Mouse (Mus musculus) CH12.LX (cell line): ENCODE results near the gene Ptch2.

ENCODE experiments used
- CHD2 ChIP-seq: IDR thresholded peaks from 2 replicates; pipeline ENCODE4 v1.6.1; 2011; ENCODE audit warnings: low read length, improper control_type of control experiment
- CTCF ChIP-seq, 2 experiments: IDR thresholded peaks in 1 of 2; conservative IDR thresholded peaks in 1 of 2; 2 replicates each; pipeline ENCODE4 v1.5.1; 2011 to 2012; ENCODE audit warnings: low read depth in 2 of 2, low read length in 2 of 2, improper control_type of control experiment in 1 of 2, inconsistent platforms in 1 of 2, mild to moderate bottlenecking in 1 of 2, moderate library complexity in 1 of 2
- EP300 ChIP-seq: IDR thresholded peaks from 2 replicates; pipeline ENCODE4 v1.6.1; 2011; ENCODE audit warnings: low read length, improper control_type of control experiment
- IRF4 ChIP-seq: IDR thresholded peaks from 2 replicates; pipeline ENCODE4 v1.6.1; 2014; ENCODE audit warnings: low read depth, mild to moderate bottlenecking, inconsistent platforms, low read length, improper control_type of control experiment
- MEF2A ChIP-seq: IDR thresholded peaks from 2 replicates; pipeline ENCODE4 v1.6.1; 2014; ENCODE audit warnings: low read depth, mild to moderate bottlenecking, inconsistent platforms, low read length, improper control_type of control experiment, borderline replicate concordance
- NRF1 ChIP-seq: IDR thresholded peaks from 2 replicates; pipeline ENCODE4 v1.6.1; 2014; ENCODE audit warnings: low read depth, mild to moderate bottlenecking, inconsistent platforms, low read length, improper control_type of control experiment, moderate library complexity
- POLR2A ChIP-seq: IDR thresholded peaks from 2 replicates; pipeline ENCODE4 v1.6.1; 2011; ENCODE audit warnings: low read depth, mild to moderate bottlenecking, improper control_type of control experiment, low read length
- POLR2AphosphoS2 ChIP-seq: IDR thresholded peaks from 2 replicates; pipeline ENCODE4 v1.6.1; 2011; ENCODE audit warnings: low read depth, low read length, improper control_type of control experiment
- RAD21 ChIP-seq: IDR thresholded peaks from 2 replicates; pipeline ENCODE4 v1.6.1; 2011; ENCODE audit warnings: low read depth, mild to moderate bottlenecking, low read length, improper control_type of control experiment, moderate library complexity
- TCF12 ChIP-seq: IDR thresholded peaks from 2 replicates; pipeline ENCODE4 v1.6.1; 2014; ENCODE audit warnings: low read depth, mild to moderate bottlenecking, inconsistent platforms, low read length, improper control_type of control experiment
- USF1 ChIP-seq: IDR thresholded peaks from 2 replicates; pipeline ENCODE4 v1.6.1; 2014; ENCODE audit warnings: low read depth, mild to moderate bottlenecking, inconsistent platforms, low read length, improper control_type of control experiment
- ZMIZ1 ChIP-seq: IDR thresholded peaks from 2 replicates; pipeline ENCODE4 v1.6.1; 2012; ENCODE audit warnings: low read depth, mild to moderate bottlenecking, inconsistent platforms, low read length, improper control_type of control experiment
- ZNF384 ChIP-seq: IDR thresholded peaks from 2 replicates; pipeline ENCODE4 v1.6.1; 2012; ENCODE audit warnings: low read depth, low read length, improper control_type of control experiment, inconsistent platforms

GRCm38 (mm10) chr4:117110985-117111384, 15.1 kb downstream of the Ptch2 start:
- TF ChIP-seq ZNF384: no peak
- TF ChIP-seq TCF12: no peak
- no peak for TF ChIP-seq NRF1
- no peak for TF ChIP-seq POLR2AphosphoS2
- no peak for TF ChIP-seq IRF4
- TF ChIP-seq MEF2A: no peak
- no peak for TF ChIP-seq EP300
- no peak for TF ChIP-seq ZMIZ1
- TF ChIP-seq CTCF (conservative IDR thresholded peaks at IDR 0.05 in 1 of 2, IDR thresholded peaks at IDR 0.05 in 1 of 2; ENCODE audit: low read depth in 2 of 2, low read length in 2 of 2): no peak
- TF ChIP-seq CHD2: no peak
- TF ChIP-seq RAD21: no peak
- no peak for TF ChIP-seq USF1
- TF ChIP-seq POLR2A: no peak
